Mouse (Mus musculus) intestine, postnatal 0 days (tissue): ENCODE results near the gene Map7d3. TPM values are rescaled to one million over a fixed set of nuclear protein-coding genes. Genes with fewer than 3 reads are reported as not detected.
A peak's percentile ranks its signal among the peaks of the same experiment; 100 is the strongest.

Experiments
- ATAC-seq: fragments of 200-750 bp; cut with Nextera tagmentation; 2 replicates; pipeline ENCODE4 v1.8.0; 2017; ENCODE audit warnings: mild to moderate bottlenecking, moderate TSS enrichment, moderate library complexity
- H3K27ac ChIP-seq: fragments of 300-500 bp; sonication (generic); 2 replicates; pipeline ENCODE4 v1.5.1; 2014; ENCODE audit warnings: mild to moderate bottlenecking, low read depth, low read length, moderate library complexity
- H3K27me3 ChIP-seq: fragments of 300-500 bp; sonication (generic); replicated peaks from 2 replicates; pipeline ENCODE4 v1.6.1; 2014; ENCODE audit warnings: low read length, mixed read lengths; ENCODE audit not compliant: control insufficient read depth, insufficient read depth
- H3K36me3 ChIP-seq: fragments of 300-500 bp; sonication (generic); 2 replicates; pipeline ENCODE4 v1.6.1; 2014; ENCODE audit warnings: mild to moderate bottlenecking, moderate library complexity; ENCODE audit not compliant: control insufficient read depth, insufficient read depth
- H3K4me1 ChIP-seq: fragments of 300-500 bp; sonication (generic); replicated peaks from 2 replicates; pipeline ENCODE4 v1.6.1; 2014; ENCODE audit warnings: antibody characterized with exemption, low read length, mixed read lengths; ENCODE audit not compliant: control insufficient read depth, insufficient read depth
- H3K4me2 ChIP-seq: fragments of 300-500 bp; sonication (generic); replicated peaks from 2 replicates; pipeline ENCODE4 v1.6.1; 2014; ENCODE audit warnings: low read depth, mild to moderate bottlenecking, moderate library complexity
- H3K4me3 ChIP-seq: fragments of 300-500 bp; sonication (generic); 2 replicates; pipeline ENCODE4 v1.5.1; 2014; ENCODE audit warnings: low read depth, low read length
- H3K9ac ChIP-seq: fragments of 300-500 bp; sonication (generic); 2 replicates; pipeline ENCODE4 v1.6.1; 2014; ENCODE audit warnings: mild to moderate bottlenecking, low read depth, low read length
- H3K9me3 ChIP-seq: fragments of 300-500 bp; sonication (generic); 2 replicates; pipeline ENCODE4 v1.6.1; 2016; ENCODE audit warnings: mixed run types; ENCODE audit not compliant: control insufficient read depth
- CTCF ChIP-seq: sonication (generic); IDR thresholded peaks from 2 replicates; pipeline ENCODE4 v1.5.1; 2016; ENCODE audit warnings: low read depth, mild to moderate bottlenecking, control low read depth, antibody characterized with exemption, moderate library complexity
- WGBS: fragments of 180-500 bp; shearing (Covaris S2); extraction: QIAGEN DNeasy Blood & Tissue Kit; methylation state at CpG from one replicate; pipeline ENCODE4 v1.1.7; 2014; 5-methylcytosine and 5-hydroxymethylcytosine counted together
- polyA plus RNA-seq: library from polyadenylated mRNA; unstranded; fragments of >200 nt; fragmentation: Nextera tagmentation; extraction: Ambion mirVana; gene quantifications from 2 replicates; pipeline ENCODE4 v1.2.1, GENCODE M21; 2015

The Map7d3 gene
- polyA plus RNA-seq, 1 experiment from 2014 or later, result 1.4 TPM

DNA sequence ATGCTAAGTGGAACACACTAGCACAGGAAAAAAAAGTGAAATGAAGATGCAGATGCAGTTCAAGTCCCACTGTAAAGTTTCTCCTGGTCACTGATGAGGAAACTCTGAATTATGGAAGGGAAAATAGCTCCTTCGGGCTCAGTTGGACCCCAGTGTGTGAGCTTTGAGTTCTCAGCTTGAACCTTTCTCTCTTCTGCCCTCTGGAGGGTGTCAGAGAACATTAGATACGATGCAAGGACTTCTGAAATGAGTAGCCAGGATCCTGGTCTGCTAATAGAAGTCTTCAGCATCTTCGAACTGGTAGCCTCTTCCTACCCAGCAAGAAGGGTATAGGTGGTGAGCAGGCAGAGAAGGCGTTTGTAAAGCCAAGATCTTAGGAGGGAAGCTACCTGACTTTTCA, 70.6 kb downstream of the Map7d3 start:
- Histone ChIP-seq H3K9me3 (no peaks in the 10 kb centered on the region), H3K27ac (no peak overlapping the region), H3K4me1 (no peaks in the 10 kb centered on the region), H3K9ac (no peak overlapping the region), H3K27me3 (no peaks in the 10 kb centered on the region), H3K4me3 (no peak overlapping the region), H3K4me2 (no peak overlapping the region), H3K36me3 (no peaks in the 10 kb centered on the region)
- ATAC-seq, result no peak
- 46% methylated on average over 4 of the region's 4 CpGs for WGBS
- TF ChIP-seq CTCF, result peak; percentile 54

Other genes with a start within 250 kb of the Map7d3 start
- 11.0 and 11.6 TPM in 2 replicates for gene Mmgt1, start 224.3 kb downstream of the Map7d3 start, polyA plus RNA-seq
- 11.7 and 12.5 TPM in 2 replicates for gene Slc9a6, start 212.6 kb downstream of the Map7d3 start, polyA plus RNA-seq
- 95.9 and 102 TPM in 2 replicates for gene Fhl1, start 90.5 kb downstream of the Map7d3 start, polyA plus RNA-seq
- gene Adgrg4, start 47.8 kb upstream of the Map7d3 start, polyA plus RNA-seq, result 1.3 and 2.2 TPM in 2 replicates
- gene Brs3, start 220.7 kb upstream of the Map7d3 start, polyA plus RNA-seq, result not detected in 2 replicates
- 32.9 and 35.6 TPM in 2 replicates for gene Htatsf1, start 231.3 kb upstream of the Map7d3 start, polyA plus RNA-seq